Mouse (Mus musculus) megakaryocyte-erythroid progenitor cell, adult 5-6 weeks (primary cell): ENCODE results near the gene Flvcr2. TPM values are rescaled to one million over a fixed set of nuclear protein-coding genes. Genes with fewer than 3 reads are reported as not detected.

Experiments
- ATAC-seq: replicated peaks from 2 replicates; pipeline ENCODE4 v1.8.0; 2016; ENCODE audit warnings: mild to moderate bottlenecking, inconsistent platforms; ENCODE audit not compliant: severe bottlenecking, poor library complexity, low FRiP score, low TSS enrichment
- total RNA-seq, 2 experiments: library from RNA; stranded (forward) in 1 of 2; stranded (reverse) in 1 of 2; fragments of 200-1000, 215-1000 nt in 1 of 2; fragments of >200 nt in 1 of 2; fragmentation: Nextera tagmentation in 1 of 2; gene quantifications; 2 replicates each; pipeline ENCODE4 v1.2.3; 2014 to 2017

Gene Flvcr2
- total RNA-seq, 2 experiments from 2014 or later, result not detected

DNA sequence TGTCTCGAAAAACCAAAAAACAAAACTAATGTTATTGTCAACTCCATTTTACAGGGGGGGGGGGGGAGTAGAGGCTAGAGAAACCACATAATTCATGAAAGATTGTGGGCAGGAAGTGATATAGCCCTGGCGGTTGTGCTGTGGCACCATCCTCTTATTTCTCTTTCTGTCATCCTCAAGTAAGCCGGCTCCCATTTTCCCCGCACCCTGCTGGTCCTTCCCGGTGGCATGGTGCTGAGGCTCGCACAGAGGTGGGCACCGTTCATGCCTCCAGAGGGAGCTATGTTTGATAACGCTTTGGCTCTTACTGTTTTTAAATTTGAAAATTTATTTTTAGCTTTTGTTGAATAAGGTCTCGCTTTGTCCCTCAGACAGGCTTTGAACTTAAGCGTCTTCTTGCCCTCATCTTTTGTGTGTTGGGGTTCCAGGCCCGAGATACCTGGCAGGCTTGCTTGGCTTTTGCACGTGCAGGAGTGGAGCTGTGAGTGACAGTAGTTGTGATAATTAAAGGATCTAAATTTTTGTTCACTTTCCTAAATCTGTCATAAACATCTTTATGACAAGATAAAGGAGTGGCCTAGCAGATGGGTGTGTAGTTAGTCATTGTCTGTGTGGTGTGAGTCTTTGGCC is 93.1 kb downstream of the Flvcr2 start:
- peak; percentile 44; the same call in 1 of the 2 replicates for ATAC-seq

- peak; percentile 83 for ATAC-seq
Measured at GRCm38 (mm10) chr12:85848164-85848958, 102.0 kb downstream of the Flvcr2 start.

GRCm38 (mm10) chr12:85850661-85851060 is 104.3 kb downstream of the Flvcr2 start:
- no peak for ATAC-seq

GRCm38 (mm10) chr12:85853836-85854235 is 107.5 kb downstream of the Flvcr2 start:
- ATAC-seq, result no peak

- ATAC-seq, result no peak
Measured at GRCm38 (mm10) chr12:85854271-85854670, 107.9 kb downstream of the Flvcr2 start.

DNA sequence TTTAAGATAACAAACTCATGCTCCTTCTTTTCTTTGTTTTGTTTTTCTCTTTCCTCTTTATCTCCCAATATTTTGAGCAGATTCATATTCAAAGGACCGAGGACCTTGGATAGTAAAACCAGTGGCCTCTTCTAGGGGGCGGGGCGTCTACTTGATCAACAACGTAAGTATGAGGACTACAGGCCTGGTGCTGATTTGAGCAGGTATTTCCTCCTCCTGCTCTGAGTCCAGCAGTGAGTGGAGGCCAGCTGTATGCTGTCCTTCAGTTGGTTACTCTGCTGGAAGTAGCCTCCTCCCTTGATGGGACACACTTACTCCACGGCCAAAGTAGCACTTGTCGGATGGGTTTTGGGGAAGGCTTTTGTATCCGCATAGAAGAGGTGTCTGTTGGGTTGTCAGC is 111.0 kb downstream of the Flvcr2 start:
- ATAC-seq, result no peak

DNA sequence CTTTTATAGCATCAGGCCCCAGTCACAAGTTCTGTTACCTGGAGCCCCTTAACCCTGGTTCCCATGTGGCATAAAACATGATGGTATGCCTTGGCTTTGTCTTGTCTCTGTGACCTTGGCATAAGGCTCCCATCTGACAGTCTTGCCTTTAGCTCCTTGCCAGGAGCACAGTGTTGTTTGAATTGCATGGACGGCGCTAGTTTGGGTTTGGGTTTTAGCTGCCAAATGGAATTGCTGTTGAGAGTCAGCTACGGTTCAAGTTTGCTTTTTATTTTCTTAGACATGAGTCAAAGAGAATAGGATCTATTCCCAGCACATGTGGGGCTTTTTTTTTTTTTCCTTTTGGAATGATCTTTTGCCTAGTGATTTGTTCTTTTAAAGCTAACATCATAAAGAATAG is 112.8 kb downstream of the Flvcr2 start:
- no peak for ATAC-seq

DNA sequence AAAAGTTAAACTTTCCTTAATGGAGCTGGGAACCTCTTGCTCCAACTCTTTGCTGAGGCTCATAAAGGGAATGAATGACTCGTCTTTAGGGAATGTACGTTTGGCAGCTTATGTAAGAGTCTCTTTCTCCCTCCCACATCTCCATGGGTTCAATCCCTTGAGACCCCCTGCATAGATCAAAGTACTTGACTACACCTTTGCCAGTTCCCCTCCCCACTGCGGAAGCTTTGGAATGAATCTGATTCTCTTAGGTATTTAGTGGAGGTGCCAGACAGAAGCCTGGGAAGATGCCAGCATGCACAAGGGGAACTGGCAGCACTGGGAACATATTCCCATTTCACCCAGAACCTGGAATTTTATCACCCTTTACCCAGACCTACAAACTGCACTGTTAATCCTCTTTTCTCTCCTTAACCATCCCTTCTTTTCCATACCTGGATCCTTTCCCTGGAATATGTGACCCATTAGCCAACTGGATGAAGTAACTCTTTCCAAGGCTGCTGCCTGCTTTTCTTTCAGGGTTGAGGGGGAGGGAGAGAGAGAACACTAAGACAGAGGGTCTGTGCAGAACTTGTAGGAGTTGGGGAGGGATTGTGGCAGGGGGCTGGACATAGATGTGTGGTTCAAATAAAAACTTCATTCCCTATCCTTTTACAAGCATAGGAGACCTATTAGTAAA is 113.3 kb downstream of the Flvcr2 start:
- ATAC-seq, result no peak

DNA sequence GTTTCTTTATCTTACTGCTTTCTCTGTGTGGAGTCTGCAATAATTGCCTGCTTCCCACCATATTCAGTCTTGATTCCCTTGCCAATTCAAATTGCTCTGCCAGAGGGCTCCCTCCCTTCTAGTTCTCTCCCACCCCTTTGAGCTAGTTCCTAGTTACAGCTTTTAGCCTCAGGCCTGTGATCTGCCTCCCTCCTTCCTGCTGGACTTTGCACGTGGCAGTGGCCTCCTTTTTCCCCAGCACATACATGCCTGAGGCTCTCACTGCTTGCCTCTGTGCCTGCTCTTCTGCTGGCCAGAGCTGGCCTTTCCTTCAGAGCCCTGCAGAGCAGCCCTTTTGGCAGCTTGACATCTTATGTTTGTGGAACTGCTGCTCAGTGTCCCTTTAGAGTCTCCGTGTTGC is 116.2 kb downstream of the Flvcr2 start:
- ATAC-seq, result no peak

Other genes starting within 250 kb of the Flvcr2 start
- 0.47 TPM in 1 of 2 replicates, not detected in the other for gene Jdp2, start 147.5 kb upstream of the Flvcr2 start, total RNA-seq (2014; fragmentation: Nextera tagmentation)
- gene Jdp2, start 147.5 kb upstream of the Flvcr2 start, total RNA-seq (2017), result 1.1 and 2.1 TPM in 2 replicates
- gene Batf, start 59.9 kb upstream of the Flvcr2 start, total RNA-seq (2014; fragmentation: Nextera tagmentation), result 3.3 and 4.7 TPM in 2 replicates
- gene Batf, start 59.9 kb upstream of the Flvcr2 start, total RNA-seq (2017), result 10.4 and 32.5 TPM in 2 replicates
- gene Erg28, start 78.0 kb downstream of the Flvcr2 start, total RNA-seq (2014; fragmentation: Nextera tagmentation), result 61.2 and 68.7 TPM in 2 replicates
- 75.0 and 82.7 TPM in 2 replicates for gene Erg28, start 78.0 kb downstream of the Flvcr2 start, total RNA-seq (2017)
- gene Ttll5, start 78.1 kb downstream of the Flvcr2 start, total RNA-seq (2014; fragmentation: Nextera tagmentation), result 31.2 and 32.1 TPM in 2 replicates
- 23.2 and 27.6 TPM in 2 replicates for gene Ttll5, start 78.1 kb downstream of the Flvcr2 start, total RNA-seq (2017)